Mouse (Mus musculus): ENCODE data around the gene Tssk2.

The Tssk2 gene

GRCm38 (mm10) chr16:17898462-17898861, at the start of gene Tssk2, which contains the start of gene Dgcr2:
TSS of gene Tssk2 (plus strand) at chr16:17898637.
TSS of gene Dgcr2 (minus strand) at chr16:17898562.
- no peak for DNase-seq

DNA sequence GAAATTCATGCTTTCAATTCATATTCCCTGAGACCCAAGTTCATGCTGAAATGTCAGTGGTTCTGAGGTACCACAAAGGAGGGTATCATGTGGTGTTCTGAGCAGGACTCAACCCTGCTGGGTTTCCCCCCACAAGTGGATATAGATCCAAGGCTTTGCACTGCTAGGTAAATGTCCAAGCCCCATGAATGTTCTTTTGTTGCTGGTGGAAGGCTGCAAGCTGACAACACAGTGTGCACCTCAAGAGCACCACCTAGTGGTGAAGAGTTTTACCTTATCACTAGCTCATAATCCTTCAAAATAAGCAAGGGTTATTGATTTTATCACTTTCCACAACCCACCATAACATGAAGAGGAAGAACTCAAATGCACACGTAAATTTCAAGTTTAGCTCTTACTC, 49.5 kb upstream of the Tssk2 start:
- DNase-seq: peak; percentile 92

GRCm38 (mm10) chr16:17849486-17849885, 49.0 kb upstream of the Tssk2 start:
- DNase-seq: no peak

- peak; percentile 68 for DNase-seq
Observed at GRCm38 (mm10) chr16:17851331-17851730, 47.1 kb upstream of the Tssk2 start.

- peak; percentile 96 for DNase-seq
Observed at GRCm38 (mm10) chr16:17851860-17852259, 46.6 kb upstream of the Tssk2 start.

GRCm38 (mm10) chr16:17853263-17853662, 45.2 kb upstream of the Tssk2 start:
- DNase-seq: no peak

DNA sequence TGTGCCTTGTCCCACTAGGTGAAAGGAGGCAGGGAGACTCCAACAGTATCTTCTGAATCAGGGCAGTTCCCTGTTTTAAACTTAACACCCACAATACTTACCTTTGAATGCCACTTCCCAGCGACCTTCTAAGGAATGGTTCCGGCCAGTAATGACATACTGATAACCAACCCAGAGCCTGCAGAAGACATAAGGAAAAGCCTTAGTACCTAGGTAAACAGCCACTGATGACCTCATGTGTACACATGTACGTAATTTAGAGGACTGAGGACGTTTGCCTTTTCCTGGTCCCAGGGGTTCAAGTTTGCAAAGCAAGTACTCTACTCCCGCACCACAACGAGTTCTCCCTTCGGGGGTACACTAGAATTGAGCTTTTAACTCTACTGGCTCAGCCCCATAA, 41.3 kb upstream of the Tssk2 start:
- DNase-seq: no peak

DNA sequence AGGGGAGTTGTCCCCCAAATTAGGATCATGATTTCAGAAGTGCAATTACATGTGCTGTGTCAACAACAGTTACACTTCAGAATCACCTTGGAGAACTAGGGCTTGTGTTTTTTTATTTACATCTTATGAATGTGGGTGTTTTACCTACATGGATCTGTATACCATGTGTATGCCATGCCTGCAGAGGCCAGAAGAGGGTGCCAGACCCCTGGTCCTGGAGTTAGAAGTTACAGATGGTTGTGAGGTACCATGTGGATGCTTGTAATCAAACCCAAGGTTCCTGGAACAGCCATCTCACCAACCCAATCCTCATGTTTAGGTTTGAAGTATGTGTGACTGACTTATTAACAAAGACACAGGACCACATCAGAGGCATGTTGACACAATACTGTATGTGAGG, 39.8 kb upstream of the Tssk2 start:
- DNase-seq: no peak

- DNase-seq: no peak
Observed at GRCm38 (mm10) chr16:17865293-17865692, 33.1 kb upstream of the Tssk2 start.

DNA sequence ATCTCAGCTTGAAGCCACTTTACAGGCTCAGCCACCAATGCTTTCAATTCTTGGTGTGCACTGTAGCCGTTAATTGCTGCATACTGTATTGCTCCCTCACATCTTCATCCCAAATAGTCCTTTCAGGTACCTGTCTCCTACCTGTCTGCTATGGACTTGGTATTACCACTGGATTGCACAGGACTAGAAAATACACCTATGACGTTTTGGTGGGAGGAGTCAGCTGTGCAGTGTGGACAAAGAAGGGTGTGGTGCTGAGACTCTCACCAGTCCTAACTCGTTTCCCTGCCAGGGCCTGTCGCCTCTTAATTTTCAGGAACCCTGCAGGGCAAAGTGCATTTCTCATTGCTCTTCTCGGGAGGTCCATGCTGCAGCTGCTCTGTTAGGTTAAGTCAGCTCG, 32.7 kb upstream of the Tssk2 start:
- no peak for DNase-seq

DNA sequence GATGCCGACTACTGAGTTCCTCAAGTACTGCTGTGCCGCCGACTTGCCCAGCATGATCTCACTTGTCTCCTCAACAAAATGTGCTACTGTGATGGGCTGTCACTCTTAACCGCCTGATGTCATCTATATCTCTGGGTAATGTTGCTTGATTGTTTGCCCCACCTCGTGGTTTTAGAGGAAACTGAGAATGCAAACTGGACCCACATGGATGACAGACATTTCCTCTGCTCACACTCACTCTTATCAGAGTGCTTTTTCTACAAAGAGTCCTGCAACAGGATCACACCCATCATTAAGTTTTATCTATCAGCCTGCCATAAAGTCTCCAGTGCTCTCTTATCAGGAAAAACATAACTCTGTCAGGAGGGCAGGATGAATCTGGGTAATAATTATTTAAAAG, 27.2 kb upstream of the Tssk2 start:
- DNase-seq: no peak

GRCm38 (mm10) chr16:17872995-17873394, 25.4 kb upstream of the Tssk2 start:
- no peak for DNase-seq

DNA sequence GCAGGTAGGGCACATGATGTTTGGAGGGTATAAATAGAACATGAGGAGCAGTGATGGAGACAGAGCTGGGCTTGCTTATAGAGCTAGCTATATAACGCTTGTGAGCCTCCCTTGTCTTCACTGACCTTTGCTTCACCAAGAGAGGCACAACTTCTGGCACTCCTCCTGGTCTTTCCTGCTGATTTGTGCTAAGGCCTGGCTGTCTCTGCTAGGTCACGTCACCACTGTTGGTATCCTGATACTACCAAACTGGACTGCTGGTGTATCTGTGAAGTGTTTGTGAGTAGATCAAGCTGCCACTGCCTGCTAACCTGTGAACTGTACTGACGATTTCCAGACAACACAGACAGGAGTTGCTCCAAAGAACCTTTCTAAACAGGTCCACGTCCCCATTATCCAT, 23.3 kb upstream of the Tssk2 start:
- DNase-seq: no peak

GRCm38 (mm10) chr16:17876096-17876495, 22.3 kb upstream of the Tssk2 start:
- no peak for DNase-seq

GRCm38 (mm10) chr16:17879571-17879970, 18.9 kb upstream of the Tssk2 start:
- no peak for DNase-seq

GRCm38 (mm10) chr16:17882196-17882595, 16.2 kb upstream of the Tssk2 start:
- DNase-seq: no peak

- no peak for DNase-seq
Observed at GRCm38 (mm10) chr16:17884116-17884515, 14.3 kb upstream of the Tssk2 start.

DNA sequence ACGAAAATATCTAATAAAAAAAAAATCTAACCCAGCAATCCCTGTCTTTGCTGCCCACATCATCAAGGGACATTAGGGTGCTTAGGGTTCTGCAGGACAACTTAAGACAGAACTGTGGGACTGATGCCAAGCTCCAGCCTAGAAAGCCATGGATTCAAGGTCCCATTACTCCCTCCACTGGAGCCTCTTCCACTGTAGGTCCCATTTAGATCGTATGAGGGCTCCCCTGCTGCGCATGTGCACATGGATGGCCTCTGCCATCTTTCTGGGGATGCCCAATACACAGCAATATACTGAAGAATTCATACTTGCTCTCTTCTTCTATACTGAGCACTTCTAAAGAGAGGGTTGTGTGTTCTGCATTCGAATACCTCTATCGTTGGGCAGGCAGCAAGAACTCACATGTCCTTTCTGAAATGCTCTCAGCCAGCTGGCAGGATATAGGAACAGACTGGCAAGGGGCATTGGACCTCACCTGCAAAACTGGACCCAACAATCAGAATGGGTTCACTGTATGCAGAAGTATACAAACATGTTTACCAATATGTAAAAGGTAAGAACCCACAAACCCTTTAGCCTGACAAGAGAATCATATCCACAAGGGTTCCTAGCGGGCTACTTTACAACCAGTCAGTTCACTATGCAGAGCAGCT, 8.6 kb upstream of the Tssk2 start:
- peak; percentile 67 for DNase-seq

DNA sequence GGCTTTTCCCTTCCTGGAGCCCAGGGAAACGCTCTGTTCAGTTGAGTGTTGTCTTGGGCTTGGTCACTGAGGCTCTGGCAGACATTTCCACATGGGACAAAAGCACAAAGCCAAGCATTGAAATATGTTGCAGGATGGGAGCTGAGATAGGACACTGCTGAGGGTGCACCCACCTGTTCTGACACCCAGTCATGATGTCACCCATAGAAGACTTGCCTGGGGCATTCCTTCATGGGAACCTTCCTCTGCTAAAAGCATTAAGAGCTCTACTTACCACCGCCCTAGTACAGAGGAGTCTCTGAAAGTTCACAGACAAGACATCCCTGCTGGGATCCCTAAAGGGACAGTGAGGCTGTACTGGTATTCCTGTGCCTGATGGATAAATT, 8.1 kb upstream of the Tssk2 start:
- peak; percentile 61 for DNase-seq

DNA sequence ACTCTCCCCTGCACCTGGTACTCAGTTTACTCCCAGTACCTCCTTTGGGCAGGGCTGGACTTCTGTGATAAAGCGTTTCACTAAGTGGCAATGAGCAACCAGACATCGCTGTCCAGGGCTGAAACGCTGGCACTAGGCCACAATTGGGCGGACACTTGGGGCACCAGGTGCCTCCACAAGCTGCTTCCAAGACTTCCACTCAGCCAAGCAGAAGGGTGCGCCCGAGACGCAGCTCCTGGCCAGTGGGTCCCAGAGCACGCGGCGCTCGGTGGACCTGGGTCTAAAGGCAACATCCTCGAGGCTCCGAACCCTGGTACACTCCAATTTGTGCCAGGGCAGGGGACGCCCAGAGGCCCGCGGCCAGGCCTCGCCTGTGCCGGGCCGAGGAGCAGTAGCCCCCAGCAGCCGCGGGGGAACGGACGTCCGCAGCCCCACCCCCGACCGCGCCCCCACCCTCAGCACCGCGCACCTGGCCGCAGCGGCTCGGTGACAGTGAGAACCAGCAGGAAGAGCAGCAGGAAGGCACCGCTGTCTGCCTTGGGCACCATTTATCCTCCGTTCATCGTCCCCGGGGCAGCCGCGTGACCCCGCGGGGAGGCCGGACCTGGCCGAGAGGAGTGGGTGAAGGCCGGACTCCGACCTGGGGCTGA, 7.4 kb upstream of the Tssk2 start:
- peak; percentile 94 for DNase-seq

DNA sequence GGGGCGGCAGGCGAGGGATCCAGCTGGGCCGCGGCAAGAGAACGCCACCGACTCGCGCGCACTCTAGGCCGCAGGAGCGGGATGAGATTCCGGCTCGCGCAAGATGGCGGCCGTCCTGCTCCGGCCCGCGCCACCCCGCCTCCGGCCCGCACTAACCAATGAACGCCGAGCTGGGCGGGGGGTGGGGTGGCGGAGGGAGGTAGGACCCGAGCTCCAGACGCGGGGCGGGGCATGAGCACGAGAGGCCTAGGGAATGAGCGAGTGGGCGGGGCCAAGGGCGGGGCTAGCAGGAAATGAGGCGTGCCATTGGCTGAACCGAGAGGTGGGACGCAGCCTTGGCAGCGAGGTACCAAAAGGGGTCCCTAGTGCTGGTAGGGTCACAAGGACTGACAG, 6.9 kb upstream of the Tssk2 start, which contains the start of gene Gm20518:
Gene Gm20518, minus strand, starts transcription at position 105 of the 393 bp plus-strand sequence.
- DNase-seq: peak; percentile 99

DNA sequence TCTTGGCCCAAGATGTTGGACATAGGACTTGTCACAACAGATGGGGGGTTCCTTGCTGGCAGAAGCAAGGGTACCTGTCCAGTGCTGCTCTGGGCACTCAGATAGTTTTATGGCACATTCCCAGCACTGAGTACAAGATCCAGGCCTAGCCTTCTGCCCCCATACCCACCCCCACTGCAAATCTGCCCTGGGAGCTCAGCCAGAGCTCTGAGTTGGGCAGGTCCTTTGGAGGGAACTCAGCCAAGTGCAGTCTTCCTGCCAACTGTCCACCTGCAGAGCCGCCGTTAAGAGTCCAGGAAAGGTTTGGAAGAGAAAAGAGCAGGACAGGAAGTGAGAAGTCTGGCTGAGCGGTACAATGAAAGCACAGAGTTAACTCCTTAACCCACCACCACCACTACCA, 5.8 kb upstream of the Tssk2 start:
- peak; percentile 93 for DNase-seq

DNA sequence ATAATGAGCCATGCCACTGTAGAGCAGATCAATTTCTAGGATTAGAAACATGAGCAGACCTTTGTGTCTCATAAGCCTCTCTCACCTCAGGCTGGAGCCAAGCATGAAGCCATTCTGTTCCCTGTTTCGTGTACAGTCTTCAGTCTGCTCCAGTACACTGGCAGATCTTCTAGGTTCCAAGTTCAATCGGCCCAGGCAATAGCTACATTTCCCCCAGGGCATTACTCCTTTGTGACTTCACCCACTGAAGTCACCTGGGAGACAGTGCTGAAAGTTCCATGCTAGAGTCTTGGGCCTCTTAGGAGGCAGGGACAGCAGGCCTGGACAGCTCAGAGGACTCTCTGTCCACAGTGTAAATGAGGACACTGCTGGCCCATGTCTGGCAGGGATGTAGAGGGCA, 4.5 kb upstream of the Tssk2 start, which contains the start of gene Tssk1:
Gene Tssk1, plus strand, starts transcription at position 301 of the 400 bp plus-strand sequence.
- peak; percentile 38 for DNase-seq

- no peak for DNase-seq
Observed at GRCm38 (mm10) chr16:17896091-17896490, 2.3 kb upstream of the Tssk2 start.
